Mouse (Mus musculus): ENCODE results near the gene Cyp2j13. TPM values are rescaled to one million over a fixed set of nuclear protein-coding genes. Genes with fewer than 3 reads are reported as not detected.
"Not testable (repeated sequence)": the region's sequence is repeated elsewhere in the genome, so short reads cannot be mapped to it uniquely, and the experiment has no call there.

Cyp2j13 gene
- total and polyA plus RNA-seq, 2 experiments from 2014 or later = 0.68 TPM; not detected in 1

GRCm38 (mm10) chr4:96060106-96060505, 17.2 kb downstream of the Cyp2j13 start:
- WGBS = 88% methylated on average over 2 of the region's 2 CpGs
- no peak overlapping the region for H3K27ac ChIP-seq
- no peak overlapping the region for H3K9ac ChIP-seq (replicated peaks; ENCODE audit: low read length)
- H3K4me1 ChIP-seq (ENCODE audit: insufficient read depth, low read length) = no peaks in the 10 kb centered on the region
- no peak for DNase-seq (ENCODE audit: low spot score)
- H3K36me3 ChIP-seq (ENCODE audit: insufficient read depth, low read length) = no peaks in the 10 kb centered on the region
- no peak for ATAC-seq
- H3K9me3 ChIP-seq (ENCODE audit: low read length) = no peaks in the 10 kb centered on the region
- no peak overlapping the region for H3K4me2 ChIP-seq (ENCODE audit: low read depth, low read length)
- no peaks in the 10 kb centered on the region for H3K27me3 ChIP-seq (ENCODE audit: insufficient read depth, low read length)
- no peak overlapping the region for H3K4me3 ChIP-seq (ENCODE audit: low read length)
- no peak for TF ChIP-seq CTCF (IDR thresholded peaks at IDR 0.05; ENCODE audit: low read depth)

DNA sequence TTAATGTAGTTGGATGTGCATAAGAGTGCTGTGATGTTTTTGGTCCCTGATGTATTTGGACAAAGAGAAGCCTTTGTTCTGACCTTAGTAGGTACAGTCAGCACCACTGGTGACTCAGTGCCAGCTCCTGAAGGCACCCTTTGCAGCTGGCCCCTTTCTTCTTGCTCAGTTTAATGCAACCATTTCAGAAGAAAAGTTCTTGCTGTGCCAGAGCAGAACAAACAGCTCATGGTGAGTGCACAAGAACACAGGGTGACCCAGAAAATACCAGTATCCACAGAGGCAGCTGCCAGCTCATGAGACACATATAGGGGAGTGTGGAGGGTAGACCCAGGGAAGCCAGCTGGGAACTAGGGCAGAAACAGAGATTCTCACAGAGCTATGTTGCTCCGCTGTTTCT, 48.9 kb downstream of the Cyp2j13 start:
- DNase-seq (ENCODE audit: low spot score) = peak; percentile 52
- 48% methylated on average over 1 of the region's 1 CpGs for whole genome bisulfite sequencing
- TF ChIP-seq CTCF (IDR thresholded peaks at IDR 0.05; ENCODE audit: low read depth) = no peak
- no peaks in the 10 kb centered on the region for H3K9me3 ChIP-seq (ENCODE audit: low read length)
- no peaks in the 10 kb centered on the region; the same call in 1 of the 2 replicates for H3K36me3 ChIP-seq (ENCODE audit: insufficient read depth, low read length)
- H3K27ac ChIP-seq = 0 out of 2 replicates have a peak overlapping the region, but pooled peaks have one; percentile 48
- 0 out of 2 replicates have a peak, but pooled peaks cover 6% of the 10 kb centered on the region for H3K4me1 ChIP-seq (ENCODE audit: insufficient read depth, low read length)
- no peak overlapping the region for H3K4me2 ChIP-seq (ENCODE audit: low read depth, low read length)
- no peak overlapping the region for H3K9ac ChIP-seq (replicated peaks; ENCODE audit: low read length)
- ATAC-seq = peak; percentile 94
- no peak overlapping the region for H3K4me3 ChIP-seq (ENCODE audit: low read length)
- no peaks in the 10 kb centered on the region for H3K27me3 ChIP-seq (ENCODE audit: insufficient read depth, low read length)

DNA sequence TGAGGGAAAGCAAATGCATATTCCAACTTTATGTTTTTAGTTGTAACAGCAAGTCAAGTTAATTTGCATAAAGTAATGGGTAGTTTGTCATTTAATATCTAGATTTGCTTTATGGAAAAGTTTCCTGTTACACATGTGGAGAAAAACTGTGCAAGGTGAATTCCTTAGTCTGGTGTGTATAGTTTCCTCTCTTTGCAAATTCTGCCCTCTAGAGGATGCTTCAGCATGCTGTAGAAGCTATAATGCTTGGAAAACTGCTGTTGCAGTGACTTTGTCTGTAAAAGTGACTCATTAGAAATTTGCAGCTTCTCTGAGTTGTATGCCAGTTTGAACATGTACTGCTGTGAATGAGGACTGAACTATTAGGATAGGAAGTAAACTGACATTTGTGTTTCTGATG, 54.5 kb downstream of the Cyp2j13 start:
- Histone ChIP-seq H3K9me3 (ENCODE audit: low read length) (no peaks in the 10 kb centered on the region), H3K4me1 (ENCODE audit: insufficient read depth, low read length) (0 out of 2 replicates have a peak, but pooled peaks cover under 1% of the 10 kb centered on the region), H3K9ac (replicated peaks; ENCODE audit: low read length) (no peak overlapping the region), H3K27ac (no peak overlapping the region), H3K36me3 (ENCODE audit: insufficient read depth, low read length) (peaks cover 5% of the 10 kb centered on the region; the same call in 1 of the 2 replicates), H3K27me3 (ENCODE audit: insufficient read depth, low read length) (no peaks in the 10 kb centered on the region), H3K4me3 (ENCODE audit: low read length) (no peak overlapping the region), H3K4me2 (ENCODE audit: low read depth, low read length) (no peak overlapping the region)
- peak; percentile 64 for TF ChIP-seq CTCF (IDR thresholded peaks at IDR 0.05; ENCODE audit: low read depth)
- ATAC-seq (peak; percentile 40; the same call in 1 of the 2 replicates), DNase-seq (ENCODE audit: low spot score) (peak; percentile 45)

- no peak overlapping the region for H3K4me3 ChIP-seq (ENCODE audit: low read length)
- 96% methylated on average over 1 of the region's 1 CpGs for WGBS
- peaks cover 11% of the 10 kb centered on the region; the same call in 1 of the 2 replicates for H3K36me3 ChIP-seq (ENCODE audit: insufficient read depth, low read length)
- no peaks in the 10 kb centered on the region for H3K9me3 ChIP-seq (ENCODE audit: low read length)
- H3K27ac ChIP-seq = no peak overlapping the region
- no peak overlapping the region for H3K4me2 ChIP-seq (ENCODE audit: low read depth, low read length)
- no peak for ATAC-seq
- no peaks in the 10 kb centered on the region for H3K4me1 ChIP-seq (ENCODE audit: insufficient read depth, low read length)
- H3K9ac ChIP-seq (replicated peaks; ENCODE audit: low read length) = no peak overlapping the region
- no peak for TF ChIP-seq CTCF (IDR thresholded peaks at IDR 0.05; ENCODE audit: low read depth)
- H3K27me3 ChIP-seq (ENCODE audit: insufficient read depth, low read length) = no peaks in the 10 kb centered on the region
- DNase-seq (ENCODE audit: low spot score) = no peak
These were observed 60.5 kb downstream of the Cyp2j13 start for GRCm38 (mm10) chr4:96016875-96017274.

GRCm38 (mm10) chr4:95982221-95982620, 95.1 kb downstream of the Cyp2j13 start:
- not testable (repeated sequence) for H3K4me1 ChIP-seq (ENCODE audit: insufficient read depth, low read length); H3K27ac ChIP-seq; H3K36me3 ChIP-seq (ENCODE audit: insufficient read depth, low read length); H3K4me3 ChIP-seq (ENCODE audit: low read length); DNase-seq (ENCODE audit: low spot score); H3K9ac ChIP-seq (replicated peaks; ENCODE audit: low read length); ATAC-seq; H3K4me2 ChIP-seq (ENCODE audit: low read depth, low read length); H3K27me3 ChIP-seq (ENCODE audit: insufficient read depth, low read length); H3K9me3 ChIP-seq (ENCODE audit: low read length)
- WGBS = 94% methylated on average over 17 of the region's 17 CpGs

Other genes starting within 250 kb of the Cyp2j13 start
- 29.3 and 30.4 TPM in 2 replicates for gene Hook1, start 110.3 kb downstream of the Cyp2j13 start, total RNA-seq (2014; rRNA removed)
- gene Hook1, start 110.3 kb downstream of the Cyp2j13 start, polyA plus RNA-seq (2015; fragmentation: Nextera tagmentation; extraction: Ambion mirVana) = 53.6 and 54.1 TPM in 2 replicates
- not detected in 2 replicates for gene Cyp2j12, start 63.6 kb upstream of the Cyp2j13 start, total RNA-seq (2014; rRNA removed)
- gene Cyp2j12, start 63.6 kb upstream of the Cyp2j13 start, polyA plus RNA-seq (2015; fragmentation: Nextera tagmentation; extraction: Ambion mirVana) = not detected in 2 replicates
- gene Cyp2j7, start 159.1 kb upstream of the Cyp2j13 start, total RNA-seq (2014; rRNA removed) = not detected in 2 replicates
- not detected in 2 replicates for gene Cyp2j7, start 159.1 kb upstream of the Cyp2j13 start, polyA plus RNA-seq (2015; fragmentation: Nextera tagmentation; extraction: Ambion mirVana)

Measured in hindbrain, postnatal 0 days (tissue).